Mouse (Mus musculus): ENCODE measurements at regions not wholly inside any gene's neighbourhood (a gene's known extent, or its start where the extent isn't known, plus 50 kb on each side); places are given as distances from the start of the nearest gene placed in this dataset.

DNA sequence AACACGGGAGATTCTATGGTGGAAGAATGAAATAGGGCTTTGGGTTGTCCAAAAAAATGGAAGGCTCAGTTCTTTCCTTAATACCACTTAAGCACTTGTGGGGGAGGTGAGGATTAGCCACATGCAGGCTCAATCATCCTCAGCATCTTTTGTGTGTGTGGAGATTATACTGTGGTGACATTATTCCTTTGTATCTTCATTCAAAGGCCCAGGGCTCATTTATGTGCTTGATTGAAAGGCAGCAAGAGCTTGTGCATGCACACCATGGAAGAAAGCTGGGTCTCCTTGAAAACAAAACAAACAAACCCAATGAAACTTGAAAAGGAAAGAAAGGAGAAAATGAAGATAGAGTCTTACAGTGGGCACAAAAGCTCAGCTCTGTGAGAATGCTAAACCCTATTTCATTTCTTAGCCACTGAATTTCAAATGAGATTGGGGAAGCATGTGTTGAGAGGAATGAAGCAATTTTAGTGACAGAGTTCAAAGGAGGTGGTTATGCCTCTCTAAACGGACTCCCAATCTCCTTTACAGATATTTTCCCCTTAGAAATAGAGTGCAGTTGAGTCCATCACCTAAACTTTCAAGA lies 1106.8 kb downstream of the Cdh8 start:
- no peak for DNase-seq (ENCODE audit: low spot score)
- 68% methylated on average over 2 of the region's 2 CpGs for WGBS
- Histone ChIP-seq H3K4me3 (ENCODE audit: low read depth, low read length) (no peak overlapping the region), H3K9ac (ENCODE audit: low read length) (no peak overlapping the region), H3K4me2 (ENCODE audit: low read length) (no peak overlapping the region), H3K4me1 (replicated peaks; ENCODE audit: control insufficient read depth, insufficient read depth, low read length) (no peaks in the 10 kb centered on the region), H3K9me3 (ENCODE audit: control insufficient read depth, low read length) (no peaks in the 10 kb centered on the region), H3K36me3 (ENCODE audit: control insufficient read depth, insufficient read depth, low read length) (no peaks in the 10 kb centered on the region), H3K27me3 (replicated peaks; ENCODE audit: control insufficient read depth, insufficient read depth, low read length) (no peaks in the 10 kb centered on the region), H3K27ac (ENCODE audit: low read depth) (no peak overlapping the region)
- no peak for ATAC-seq (replicated peaks; ENCODE audit: low FRiP score, low TSS enrichment, low read depth)

DNA sequence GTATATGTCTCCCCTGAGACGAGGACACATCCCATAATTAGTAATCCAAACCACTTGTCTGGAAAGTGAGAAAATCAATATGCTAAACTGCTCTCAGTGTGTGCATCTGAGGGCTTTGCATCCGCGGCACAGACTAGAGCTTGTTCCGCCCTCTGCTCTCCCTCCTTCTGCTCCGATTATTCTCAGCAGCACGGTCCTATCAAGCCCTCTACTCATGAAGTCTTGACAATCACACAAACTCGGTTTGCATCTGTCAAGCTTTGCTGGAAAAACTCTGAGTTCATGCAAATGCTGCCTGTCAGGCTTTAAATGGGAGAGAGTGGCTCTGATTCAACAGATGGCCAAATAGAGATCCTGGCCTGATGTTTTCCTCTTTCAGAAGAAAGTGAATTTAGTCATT lies 1121.3 kb downstream of the Cdh8 start:
- Histone ChIP-seq H3K27ac (ENCODE audit: low read depth) (no peak overlapping the region), H3K4me2 (ENCODE audit: low read length) (no peak overlapping the region), H3K36me3 (ENCODE audit: control insufficient read depth, insufficient read depth, low read length) (no peaks in the 10 kb centered on the region), H3K4me1 (replicated peaks; ENCODE audit: control insufficient read depth, insufficient read depth, low read length) (no peaks in the 10 kb centered on the region), H3K27me3 (replicated peaks; ENCODE audit: control insufficient read depth, insufficient read depth, low read length) (no peaks in the 10 kb centered on the region), H3K9me3 (ENCODE audit: control insufficient read depth, low read length) (no peaks in the 10 kb centered on the region), H3K9ac (ENCODE audit: low read length) (no peak overlapping the region), H3K4me3 (ENCODE audit: low read depth, low read length) (no peak overlapping the region)
- WGBS, result 54% methylated on average over 7 of the region's 7 CpGs
- no peak for ATAC-seq (replicated peaks; ENCODE audit: low FRiP score, low TSS enrichment, low read depth)
- no peak for DNase-seq (ENCODE audit: low spot score)

DNA sequence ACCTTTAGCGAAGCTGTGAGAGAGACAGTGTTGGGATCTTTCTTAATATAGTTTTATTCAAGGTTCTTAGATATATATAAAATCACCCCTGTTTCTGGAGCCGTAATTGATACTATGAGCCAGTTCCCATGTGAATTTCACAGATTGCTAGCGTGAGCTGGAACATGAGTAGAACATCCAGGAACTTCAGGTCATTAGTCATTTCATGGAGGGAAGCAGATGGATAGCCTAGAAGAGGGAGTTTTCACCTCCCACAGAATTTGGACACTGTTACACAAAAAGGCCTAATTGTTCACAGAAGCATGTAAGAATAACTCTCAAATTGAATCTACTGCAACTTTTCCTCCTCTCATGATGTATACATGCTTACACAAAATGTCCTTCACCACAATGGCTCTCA lies 1156.0 kb downstream of the Cdh8 start:
- H3K9me3 ChIP-seq (ENCODE audit: control insufficient read depth, low read length), result no peaks in the 10 kb centered on the region
- WGBS, result 85% methylated on average over 3 of the region's 3 CpGs

GRCm38 (mm10) chr8:98243328-98243926 lies 1172.8 kb downstream of the Cdh8 start:
- Histone ChIP-seq H3K4me2 (ENCODE audit: low read length) (no peak overlapping the region), H3K36me3 (ENCODE audit: control insufficient read depth, insufficient read depth, low read length) (no peaks in the 10 kb centered on the region), H3K9ac (ENCODE audit: low read length) (no peak overlapping the region), H3K4me1 (replicated peaks; ENCODE audit: control insufficient read depth, insufficient read depth, low read length) (no peaks in the 10 kb centered on the region), H3K27ac (ENCODE audit: low read depth) (no peak overlapping the region), H3K27me3 (replicated peaks; ENCODE audit: control insufficient read depth, insufficient read depth, low read length) (no peaks in the 10 kb centered on the region), H3K9me3 (ENCODE audit: control insufficient read depth, low read length) (no peaks in the 10 kb centered on the region), H3K4me3 (ENCODE audit: low read depth, low read length) (no peak overlapping the region)
- DNase-seq (ENCODE audit: low spot score), result no peak
- 67% methylated on average over 6 of the region's 6 CpGs for WGBS
- no peak for ATAC-seq (replicated peaks; ENCODE audit: low FRiP score, low TSS enrichment, low read depth)

More for the DNA sequence above, 1156.0 kb downstream of the Cdh8 start:
- Histone ChIP-seq H3K27ac (ENCODE audit: low read depth) (no peak overlapping the region), H3K36me3 (ENCODE audit: control insufficient read depth, insufficient read depth, low read length) (no peaks in the 10 kb centered on the region), H3K4me2 (ENCODE audit: low read length) (no peak overlapping the region), H3K27me3 (replicated peaks; ENCODE audit: control insufficient read depth, insufficient read depth, low read length) (no peaks in the 10 kb centered on the region), H3K9ac (ENCODE audit: low read length) (no peak overlapping the region), H3K4me1 (replicated peaks; ENCODE audit: control insufficient read depth, insufficient read depth, low read length) (no peaks in the 10 kb centered on the region), H3K4me3 (ENCODE audit: low read depth, low read length) (no peak overlapping the region)
- DNase-seq (ENCODE audit: low spot score) (no peak), ATAC-seq (replicated peaks; ENCODE audit: low FRiP score, low TSS enrichment, low read depth) (no peak)

- H3K27ac ChIP-seq (ENCODE audit: low read depth), result no peak overlapping the region
- H3K9ac ChIP-seq (ENCODE audit: low read length), result no peak overlapping the region
- ATAC-seq (replicated peaks; ENCODE audit: low FRiP score, low TSS enrichment, low read depth), result no peak
- H3K27me3 ChIP-seq (replicated peaks; ENCODE audit: control insufficient read depth, insufficient read depth, low read length), result no peaks in the 10 kb centered on the region
- H3K36me3 ChIP-seq (ENCODE audit: control insufficient read depth, insufficient read depth, low read length), result no peaks in the 10 kb centered on the region
- H3K4me1 ChIP-seq (replicated peaks; ENCODE audit: control insufficient read depth, insufficient read depth, low read length), result no peaks in the 10 kb centered on the region
- H3K4me3 ChIP-seq (ENCODE audit: low read depth, low read length), result no peak overlapping the region
- H3K4me2 ChIP-seq (ENCODE audit: low read length), result no peak overlapping the region
- no peak for DNase-seq (ENCODE audit: low spot score)
- no peaks in the 10 kb centered on the region for H3K9me3 ChIP-seq (ENCODE audit: control insufficient read depth, low read length)
Measured at GRCm38 (mm10) chr8:98214019-98214418, 1202.3 kb downstream of the Cdh8 start.

Data from intestine, embryonic 14.5 days (tissue).